Mouse (Mus musculus): ENCODE results near the gene Map3k13.

DNA sequence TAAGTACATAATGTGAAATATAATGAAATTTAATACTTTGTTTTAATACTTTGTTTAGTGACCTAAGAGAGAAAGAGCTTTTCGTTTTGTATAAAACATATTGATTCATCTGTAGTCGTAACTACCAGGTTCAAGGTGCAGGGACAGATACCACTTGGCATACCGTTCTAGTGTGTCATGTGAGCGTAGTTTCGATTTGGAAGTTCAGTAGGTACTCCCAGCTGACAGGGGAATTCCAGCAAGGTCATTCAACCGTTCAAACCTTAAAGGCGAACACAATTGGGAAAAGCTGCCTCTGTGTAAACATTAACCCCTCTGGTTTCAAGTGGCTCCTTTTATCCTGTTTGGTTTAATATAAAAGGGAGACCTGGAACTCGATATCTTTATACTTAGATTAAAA is 24.5 kb downstream of the Map3k13 start:
- TF ChIP-seq CTCF (IDR thresholded peaks at IDR 0.05; ENCODE audit: low read depth, low read length) (no peak), EP300 (IDR thresholded peaks at IDR 0.05; ENCODE audit: insufficient read depth, low read depth, low read length) (no peak)

Measured in ES-Bruce4 (cell line).